In the genomic region with DNA sequence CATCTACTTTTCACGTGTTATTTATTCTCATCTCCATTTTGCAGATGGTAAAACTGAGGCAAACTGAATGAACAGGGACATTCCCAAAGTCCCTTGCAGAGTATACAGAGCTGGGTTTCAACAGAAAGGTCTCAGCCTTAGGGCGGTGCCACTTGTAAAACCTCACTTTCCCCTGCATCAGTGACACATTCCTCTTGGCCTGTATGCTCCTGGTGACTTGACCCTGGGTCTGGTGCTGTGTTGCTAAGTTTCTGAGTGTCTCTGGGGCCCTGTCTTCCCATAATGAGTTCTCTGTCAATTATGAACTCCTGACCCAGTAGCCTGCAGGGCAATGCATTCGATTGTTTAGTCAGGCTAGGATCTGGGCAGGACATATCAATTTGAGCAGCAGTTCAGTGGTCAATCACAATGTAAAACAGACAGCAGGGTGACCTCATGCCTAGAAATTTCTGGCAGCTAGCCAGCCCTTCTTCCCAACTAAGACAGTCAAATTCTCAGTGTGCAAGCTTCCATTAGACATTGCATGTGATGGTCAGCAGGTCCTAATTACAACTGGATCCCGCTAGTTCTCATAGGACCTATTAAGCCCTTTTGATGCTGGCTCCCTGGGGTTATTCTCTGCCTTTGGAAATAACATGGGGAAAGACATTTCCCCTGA, we compare ENCODE assay signal across 10 mouse cellular contexts.
DNase-seq lines count a peak whose midpoint lies in the region; ATAC-seq lines count a peak whose summit lies in the region.
"Had no signal": no experiment of that assay in that cellular context is flagged by ENCODE, and none has a peak within 500 bp of the region (broad histone marks: within the 10 kb centered on the region; RNA-seq: fewer than 3 reads in every experiment).

No protein-coding gene starts in this region.

- WGBS in neural tube, embryonic 15.5 days, result 66% methylated on average over 4 of the region's 4 CpGs

- no peaks in the 10 kb centered on the region for H3K9me3 ChIP-seq in neural tube, embryonic 15.5 days (replicated peaks)
- H3K9me3 ChIP-seq: midbrain, embryonic 12.5 days had no signal

- no peak overlapping the region for H3K4me2 ChIP-seq in neural tube, embryonic 15.5 days
- H3K4me2 ChIP-seq: midbrain, embryonic 12.5 days had no signal

- no peaks in the 10 kb centered on the region for H3K36me3 ChIP-seq in neural tube, embryonic 15.5 days
- H3K36me3 ChIP-seq: midbrain, embryonic 12.5 days had no signal

- DNase-seq in cerebellum, postnatal 36 days, result peak; percentile 2 to 3
- no peak for DNase-seq in cerebellum, adult 9-10 months
- DNase-seq in neural tube, embryonic 10.5 days (ENCODE audit: extremely low spot score, low spot score), result peak; percentile 38
- DNase-seq in forelimb bud, embryonic 11.5 days (ENCODE audit: low read depth, low spot score), result peak; percentile 44
- peak; percentile 93 for DNase-seq in retina, embryonic 14.5 days (ENCODE audit: low spot score)
- DNase-seq in spleen, adult 12 weeks (ENCODE audit: low spot score), result no peak
- DNase-seq in thymus, postnatal 14 days, result no peak
- DNase-seq: kidney, adult 9 months had no signal

- no peak overlapping the region for H3K9ac ChIP-seq in neural tube, embryonic 15.5 days (replicated peaks)
- H3K9ac ChIP-seq: midbrain, embryonic 12.5 days had no signal

- H3K4me1 ChIP-seq in neural tube, embryonic 15.5 days, result no peaks in the 10 kb centered on the region
- H3K4me1 ChIP-seq: midbrain, embryonic 12.5 days had no signal

- no peak overlapping the region for H3K27ac ChIP-seq in neural tube, embryonic 15.5 days (replicated peaks)
- H3K27ac ChIP-seq: midbrain, embryonic 12.5 days had no signal

- ATAC-seq in neural tube, embryonic 15.5 days (ENCODE audit: low FRiP score), result no peak

- no peak overlapping the region for H3K4me3 ChIP-seq in neural tube, embryonic 15.5 days (replicated peaks)
- H3K4me3 ChIP-seq: midbrain, embryonic 12.5 days had no signal

- no peaks in the 10 kb centered on the region for H3K27me3 ChIP-seq in neural tube, embryonic 15.5 days (replicated peaks)
- H3K27me3 ChIP-seq: midbrain, embryonic 12.5 days had no signal

Comparison
In these comparisons a context has a peak if more than half of its experiments do, and no peak if none do; other contexts are left out.
1. DNase-seq: peak in cerebellum, postnatal 36 days (2 of 2), neural tube, embryonic 10.5 days (single experiment), forelimb bud, embryonic 11.5 days (single experiment) and retina, embryonic 14.5 days (single experiment); none in cerebellum, adult 9-10 months (single experiment), spleen, adult 12 weeks (single experiment) and thymus, postnatal 14 days (single experiment).